Mouse (Mus musculus) bone marrow, adult 2 months (tissue): Measurements from ENCODE around the gene Gm17660.

Experiments used
- CTCF ChIP-seq: fragments of 200-500 bp; IDR thresholded peaks from 2 replicates; pipeline ENCODE4 v1.5.1; 2011; ENCODE audit warnings: low read length, control low read depth; ENCODE audit not compliant: control insufficient read depth, insufficient read depth
- POLR2A ChIP-seq: fragments of 200-500 bp; IDR thresholded peaks from 2 replicates; pipeline ENCODE4 v1.6.1; 2011; ENCODE audit warnings: low read depth, mild to moderate bottlenecking, control low read depth, low read length, borderline replicate concordance; ENCODE audit not compliant: control insufficient read depth

- TF ChIP-seq CTCF (no peak), POLR2A (no peak)
Observed at GRCm38 (mm10) chr5:104112511-104112910, 35.1 kb upstream of the Gm17660 start.
